Mouse (Mus musculus) bone marrow, adult 2 months (tissue): ENCODE measurements at regions not wholly inside any gene's neighbourhood (a gene's known extent, or its start where the extent isn't known, plus 50 kb on each side); places are given as distances from the start of the nearest gene placed in this dataset.

Experiments used
- H3K27ac ChIP-seq: fragments of 200-500 bp; 2 replicates; pipeline ENCODE4 v1.5.1; 2012; ENCODE audit warnings: low read depth, mild to moderate bottlenecking, control low read depth, inconsistent platforms, low read length; ENCODE audit not compliant: control insufficient read depth, poor library complexity, insufficient read depth
- H3K4me1 ChIP-seq: fragments of 200-500 bp; 2 replicates; pipeline ENCODE4 v1.6.1; 2011; ENCODE audit warnings: low read length; ENCODE audit not compliant: control insufficient read depth, insufficient read depth
- H3K4me3 ChIP-seq: fragments of 200-500 bp; replicated peaks from 2 replicates; pipeline ENCODE3; 2011; ENCODE audit warnings: mild to moderate bottlenecking, low read depth, low read length, control low read depth; ENCODE audit not compliant: control insufficient read depth
- CTCF ChIP-seq: fragments of 200-500 bp; IDR thresholded peaks from 2 replicates; pipeline ENCODE4 v1.5.1; 2011; ENCODE audit warnings: low read length, control low read depth; ENCODE audit not compliant: control insufficient read depth, insufficient read depth
- POLR2A ChIP-seq: fragments of 200-500 bp; IDR thresholded peaks from 2 replicates; pipeline ENCODE4 v1.6.1; 2011; ENCODE audit warnings: low read depth, mild to moderate bottlenecking, control low read depth, low read length, borderline replicate concordance; ENCODE audit not compliant: control insufficient read depth
- WGBS: fragments of 180-500 bp; shearing (Covaris S2); methylation state at CpG from one replicate; pipeline ENCODE4 v1.1.7; 2018; 5-methylcytosine and 5-hydroxymethylcytosine counted together

GRCm38 (mm10) chr4:149830551-149831192, 56.6 kb upstream of the Slc25a33 start:
- 79% methylated on average over 20 of the region's 20 CpGs for WGBS
- Histone ChIP-seq H3K4me3 (no peak overlapping the region), H3K4me1 (no peaks in the 10 kb centered on the region), H3K27ac (no peak overlapping the region)
- TF ChIP-seq CTCF: no peak
- TF ChIP-seq POLR2A: no peak

- WGBS: 83% methylated on average over 4 of the region's 4 CpGs
Measured at GRCm38 (mm10) chr4:149829964-149830363, 55.9 kb upstream of the Slc25a33 start.

GRCm38 (mm10) chr4:149827784-149828183, 53.7 kb upstream of the Slc25a33 start:
- TF ChIP-seq CTCF (no peak), POLR2A (no peak)
- Histone ChIP-seq H3K4me1 (no peaks in the 10 kb centered on the region), H3K4me3 (no peak overlapping the region), H3K27ac (no peak overlapping the region)
- 85% methylated on average over 4 of the region's 4 CpGs for WGBS

More at GRCm38 (mm10) chr4:149829964-149830363, 55.9 kb upstream of the Slc25a33 start:
- Histone ChIP-seq H3K4me3 (no peak overlapping the region), H3K4me1 (no peaks in the 10 kb centered on the region), H3K27ac (no peak overlapping the region)
- TF ChIP-seq CTCF (no peak), POLR2A (no peak)
